ENCODE assay signal across 8 mouse cellular contexts in the genomic region with DNA sequence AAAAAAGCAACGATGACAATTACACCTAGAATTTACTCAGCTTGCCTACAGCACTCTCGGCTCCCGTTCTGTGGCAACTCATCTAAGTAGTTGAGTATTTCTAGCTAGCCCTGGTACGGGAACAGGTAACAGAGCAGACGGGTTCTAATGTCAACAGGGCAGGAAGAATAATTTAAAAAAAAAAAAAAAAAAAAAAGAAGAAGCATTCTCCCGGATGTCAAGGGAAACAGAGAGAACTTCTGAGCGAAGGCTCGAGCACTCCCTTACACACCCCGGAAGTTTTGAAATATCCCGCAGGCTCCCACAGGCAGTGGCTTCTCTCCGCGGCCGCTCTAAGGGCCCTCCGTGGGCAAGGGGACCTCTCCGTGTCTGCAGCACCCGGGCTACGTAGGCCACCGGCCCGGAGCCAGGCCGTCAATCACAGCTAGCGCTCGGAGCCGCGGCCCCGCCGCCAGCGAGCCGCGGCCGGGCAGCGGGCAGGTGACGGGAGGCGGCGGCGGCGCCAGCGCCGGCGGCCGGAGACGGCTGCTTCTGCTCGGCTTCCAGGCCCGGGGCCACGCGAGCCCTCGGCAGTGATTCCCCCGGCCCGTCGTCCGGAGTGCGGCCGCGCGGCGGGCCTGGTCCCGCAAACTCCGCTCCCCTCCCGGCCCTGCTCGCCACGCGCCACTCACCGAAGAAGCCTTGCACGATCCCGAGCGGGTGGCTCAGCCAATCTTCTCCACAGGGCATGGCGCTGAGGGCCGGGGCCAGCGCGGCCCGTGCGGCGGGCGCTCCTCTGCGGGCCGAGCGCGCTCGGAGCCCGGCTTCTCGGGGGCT. TPM values are rescaled to one million over a fixed set of nuclear protein-coding genes. Genes with fewer than 3 reads are reported as not detected.
DNase-seq lines count a peak whose midpoint lies in the region; ATAC-seq and TF ChIP-seq lines count a peak whose summit lies in the region.

No protein-coding gene starts in this region.

- peak overlapping the region; percentile 99 for H3K4me3 ChIP-seq in hindbrain, embryonic 16.5 days (ENCODE audit: low read length)
- peak overlapping the region; percentile 89 for H3K4me3 ChIP-seq in liver, embryonic 13.5 days (replicated peaks)
- peak overlapping the region; percentile 84 for H3K4me3 ChIP-seq in thymus, adult 2 months (ENCODE audit: control insufficient read depth, insufficient read depth, low read length)

- H3K4me2 ChIP-seq in hindbrain, embryonic 16.5 days (ENCODE audit: low read length) = peak overlapping the region; percentile 63
- peak overlapping the region; percentile 95 for H3K4me2 ChIP-seq in liver, embryonic 13.5 days

- ATAC-seq in hindbrain, embryonic 16.5 days = peak; percentile 43
- peak; percentile 41 for ATAC-seq in liver, embryonic 13.5 days (ENCODE audit: low read depth)

- DNase-seq in layer of hippocampus, postnatal 14 days (ENCODE audit: low spot score in 2 of 2) = peak; percentile 32 to 46
- DNase-seq in layer of hippocampus, adult 8-10 months (ENCODE audit: low spot score in 2 of 2) = no peak
- DNase-seq in brain, adult 2 months (ENCODE audit: low read depth, low spot score) = peak; percentile 39
- DNase-seq in gastrocnemius, postnatal 10 days = peak; percentile 56
- DNase-seq in liver, embryonic 13.5 days = peak; percentile 28
- peak; percentile 68 for DNase-seq in naive thymus-derived CD4-positive, alpha-beta T cell, adult 2 months (ENCODE audit: low read depth)
- peak; percentile 58 for DNase-seq in thymus, adult 2 months

- no peak for TF ChIP-seq POLR2A in thymus, adult 2 months (IDR thresholded peaks at IDR 0.05; ENCODE audit: control insufficient read depth, extremely low read depth, insufficient read depth, low read length, poor library complexity)

- no peaks in the 10 kb centered on the region for H3K9me3 ChIP-seq in hindbrain, embryonic 16.5 days (ENCODE audit: control insufficient read depth, low read length)
- no peaks in the 10 kb centered on the region for H3K9me3 ChIP-seq in liver, embryonic 13.5 days (replicated peaks)

- peak overlapping the region; percentile 89 for H3K27ac ChIP-seq in hindbrain, embryonic 16.5 days (ENCODE audit: low read depth, low read length)
- peak overlapping the region; percentile 81 for H3K27ac ChIP-seq in liver, embryonic 13.5 days
- peak overlapping the region; percentile 58 for H3K27ac ChIP-seq in thymus, adult 2 months (ENCODE audit: control insufficient read depth, insufficient read depth, low read length)

- H3K4me1 ChIP-seq in hindbrain, embryonic 16.5 days (ENCODE audit: control insufficient read depth, insufficient read depth, low read depth, low read length) = peaks cover 21% of the 10 kb centered on the region
- H3K4me1 ChIP-seq in liver, embryonic 13.5 days (replicated peaks) = peaks cover 52% of the 10 kb centered on the region
- H3K4me1 ChIP-seq in thymus, adult 2 months (replicated peaks; ENCODE audit: control insufficient read depth, insufficient read depth, low read length) = peaks cover 12% of the 10 kb centered on the region

- WGBS in hindbrain, embryonic 16.5 days = under 1% methylated on average over 65 of the region's 80 CpGs
- under 1% methylated on average over 67 of the region's 80 CpGs for WGBS in liver, embryonic 13.5 days (ENCODE audit: insufficient replicate concordance)
- under 1% methylated on average over 76 of the region's 80 CpGs for WGBS in thymus, adult 2 months

- TF ChIP-seq CTCF in thymus, adult 2 months (IDR thresholded peaks at IDR 0.05; ENCODE audit: borderline replicate concordance, control insufficient read depth, extremely low read depth, insufficient read depth, low read length, poor library complexity) = no peak

- H3K36me3 ChIP-seq in hindbrain, embryonic 16.5 days (ENCODE audit: control insufficient read depth, insufficient read depth, low read length) = no peaks in the 10 kb centered on the region
- peaks cover 3% of the 10 kb centered on the region for H3K36me3 ChIP-seq in liver, embryonic 13.5 days
- no peaks in the 10 kb centered on the region for H3K36me3 ChIP-seq in thymus, adult 2 months (ENCODE audit: control insufficient read depth, insufficient read depth, low read length)

- H3K9ac ChIP-seq in hindbrain, embryonic 16.5 days (ENCODE audit: low read depth, low read length) = peak overlapping the region; percentile 94
- peak overlapping the region; percentile 93 for H3K9ac ChIP-seq in liver, embryonic 13.5 days

- no peaks in the 10 kb centered on the region for H3K27me3 ChIP-seq in hindbrain, embryonic 16.5 days (replicated peaks; ENCODE audit: control insufficient read depth, insufficient read depth, low read length)
- peaks cover 21% of the 10 kb centered on the region for H3K27me3 ChIP-seq in liver, embryonic 13.5 days
- H3K27me3 ChIP-seq in thymus, adult 2 months (ENCODE audit: control insufficient read depth, insufficient read depth, low read length) = no peaks in the 10 kb centered on the region

RNA-seq across cellular contexts. Expression of a gene that starts 0.6 kb away (rescaled TPM):
- 10 to 100 TPM; 24.0 to 29.1 TPM for total RNA-seq in layer of hippocampus, postnatal 14 days (2021)
- 10 to 100 TPM; 26.3 to 31.6 (median 29.0) TPM for total RNA-seq in layer of hippocampus, adult 8-10 months (2022)
- total RNA-seq in gastrocnemius, postnatal 10 days (2021) = 10 to 100 TPM; 21.5 to 27.3 TPM
- 34.6 and 40.4 TPM in 2 replicates for polyA plus RNA-seq in hindbrain, embryonic 16.5 days (2015; fragmentation: Nextera tagmentation; extraction: Ambion mirVana)
- polyA plus RNA-seq in liver, embryonic 13.5 days (2015; fragmentation: Nextera tagmentation; extraction: Ambion mirVana) = 27.1 and 30.5 TPM in 2 replicates
- polyA plus RNA-seq in thymus, adult 2 months (2012; rRNA removed) = 69.0 and 97.3 TPM in 2 replicates

RNA-seq across cellular contexts. Expression of a gene that starts 5.1 kb away (rescaled TPM):
- 10 to 100 TPM; 47.2 to 49.3 TPM for total RNA-seq in layer of hippocampus, postnatal 14 days (2021)
- 10 to 100 TPM; 44.5 to 65.8 (median 54.9) TPM for total RNA-seq in layer of hippocampus, adult 8-10 months (2022)
- total RNA-seq in gastrocnemius, postnatal 10 days (2021) = 10 to 100 TPM; 22.3 to 26.9 TPM
- polyA plus RNA-seq in hindbrain, embryonic 16.5 days (2015; fragmentation: Nextera tagmentation; extraction: Ambion mirVana) = 32.8 and 36.3 TPM in 2 replicates
- 20.4 and 25.0 TPM in 2 replicates for polyA plus RNA-seq in liver, embryonic 13.5 days (2015; fragmentation: Nextera tagmentation; extraction: Ambion mirVana)
- polyA plus RNA-seq in thymus, adult 2 months (2012; rRNA removed) = 68.4 and 68.6 TPM in 2 replicates

Comparison
In these comparisons a context has a peak if more than half of its experiments do, and no peak if none do; other contexts are left out.
1. DNase-seq: peak in layer of hippocampus, postnatal 14 days (2 of 2), brain, adult 2 months (single experiment), gastrocnemius, postnatal 10 days (single experiment), liver, embryonic 13.5 days (single experiment), naive thymus-derived CD4-positive, alpha-beta T cell, adult 2 months (single experiment) and thymus, adult 2 months (single experiment); none in layer of hippocampus, adult 8-10 months (0 of 2).
2. Peak in every context shown above with its lines, with median percentiles within 50 percentile points of each other: H3K27ac ChIP-seq and H3K4me3 ChIP-seq.